Mouse (Mus musculus): ENCODE results near the gene Trim67.

Gene Trim67

DNA sequence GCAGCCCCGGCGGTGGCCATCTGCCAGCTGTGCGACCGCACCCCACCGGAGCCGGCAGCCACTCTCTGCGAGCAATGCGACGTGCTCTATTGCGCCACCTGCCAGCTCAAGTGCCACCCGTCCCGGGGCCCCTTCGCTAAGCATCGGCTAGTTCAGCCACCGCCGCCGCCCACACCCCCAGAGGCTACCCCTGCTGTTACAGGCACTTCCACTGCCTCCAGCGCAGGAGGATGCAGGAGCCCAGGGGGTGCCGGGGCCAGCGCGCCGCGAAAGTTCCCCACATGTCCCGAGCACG, 1.5 kb downstream of the Trim67 start:
- peak; percentile 79 to 82 for DNase-seq (ENCODE audit: low spot score in 2 of 2)

GRCm38 (mm10) chr8:124795781-124796488, 3.0 kb downstream of the Trim67 start:
- no peak for DNase-seq (ENCODE audit: low spot score in 2 of 2)

DNA sequence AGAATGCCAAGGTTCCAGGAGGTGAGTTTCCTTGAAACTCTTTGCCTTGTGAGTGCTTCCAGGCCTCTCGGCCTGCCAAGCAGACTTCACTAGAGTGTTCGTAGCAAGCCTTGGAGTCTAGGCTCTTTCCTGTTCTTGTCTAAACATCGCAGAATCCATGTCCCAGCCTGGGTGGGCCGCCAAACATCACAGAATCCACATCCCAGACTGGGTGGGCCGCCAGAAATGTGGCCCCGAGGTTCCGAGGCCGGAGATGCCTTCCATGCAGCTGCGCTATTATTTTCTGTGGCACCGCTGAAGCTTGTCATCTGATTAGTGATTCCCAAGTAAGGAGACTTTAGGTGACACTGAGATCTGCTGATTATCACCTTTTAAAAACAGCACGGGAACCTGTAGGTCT, 7.7 kb downstream of the Trim67 start:
- no peak for DNase-seq (ENCODE audit: low spot score in 2 of 2)

GRCm38 (mm10) chr8:124803824-124804702, 11.2 kb downstream of the Trim67 start:
- DNase-seq (ENCODE audit: low spot score in 2 of 2), result no peak

DNA sequence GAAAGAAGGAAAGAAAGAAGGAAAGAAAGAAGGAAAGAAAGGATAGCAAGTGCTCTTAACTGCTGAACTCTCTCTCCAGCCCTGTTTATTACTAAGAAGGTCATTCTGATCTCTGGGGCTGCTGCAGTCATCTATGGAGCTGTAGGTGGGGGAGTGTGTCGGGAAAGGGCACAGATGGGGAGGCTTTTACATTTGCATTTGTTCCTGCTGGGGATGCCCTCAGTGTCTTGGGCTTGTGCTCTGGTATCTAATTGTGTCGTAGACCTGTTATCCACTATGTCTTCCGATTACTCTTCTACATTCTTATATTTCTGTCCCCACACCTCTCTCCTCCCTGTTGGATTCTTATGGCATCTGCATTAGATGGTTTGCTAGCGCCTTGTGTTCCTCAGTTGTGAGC, 13.1 kb downstream of the Trim67 start:
- DNase-seq (ENCODE audit: low spot score in 2 of 2), result no peak

GRCm38 (mm10) chr8:124809419-124809818, 16.5 kb downstream of the Trim67 start:
- DNase-seq (ENCODE audit: low spot score in 2 of 2), result no peak

- no peak for DNase-seq (ENCODE audit: low spot score in 2 of 2)
Measured at GRCm38 (mm10) chr8:124810056-124810610, 17.2 kb downstream of the Trim67 start.

DNA sequence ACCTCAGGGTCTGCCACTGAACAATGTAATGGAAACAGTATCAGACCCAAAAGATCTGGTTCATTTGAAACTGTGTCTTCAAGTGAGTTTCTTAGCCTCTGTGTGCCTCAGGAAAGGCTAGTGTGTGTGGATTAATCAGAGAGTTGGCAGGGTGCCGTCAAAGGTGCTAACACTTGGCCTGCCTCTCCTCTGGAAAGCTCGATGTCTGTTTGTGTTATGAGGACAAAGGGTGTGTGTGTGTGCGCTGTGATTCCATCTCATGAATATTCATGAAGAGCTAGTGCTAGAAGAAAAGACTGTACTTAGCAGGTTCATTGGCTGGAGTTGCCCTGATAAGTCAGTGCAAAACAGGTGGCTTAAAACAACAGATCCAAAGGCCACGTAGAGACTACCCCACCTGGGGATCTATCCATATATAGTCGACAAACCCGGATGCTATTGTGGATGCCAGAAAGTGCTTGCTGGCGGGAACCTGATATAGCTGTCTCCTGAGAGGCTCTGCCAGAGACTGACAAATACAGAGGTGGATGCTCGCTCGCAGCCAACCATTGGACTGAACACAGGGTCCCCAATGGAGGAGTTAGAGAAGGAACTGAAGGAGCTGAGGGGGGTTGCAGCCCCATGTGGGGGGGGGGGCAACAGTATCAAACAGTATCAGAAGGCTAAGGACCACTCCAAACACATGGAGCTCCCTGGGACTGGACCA, 17.9 kb downstream of the Trim67 start:
- DNase-seq (ENCODE audit: low spot score in 2 of 2), result no peak

GRCm38 (mm10) chr8:124813326-124813725, 20.4 kb downstream of the Trim67 start:
- DNase-seq (ENCODE audit: low spot score in 2 of 2), result no peak

- DNase-seq (ENCODE audit: low spot score in 2 of 2), result no peak
Measured at GRCm38 (mm10) chr8:124815870-124816269, 23.0 kb downstream of the Trim67 start.

DNA sequence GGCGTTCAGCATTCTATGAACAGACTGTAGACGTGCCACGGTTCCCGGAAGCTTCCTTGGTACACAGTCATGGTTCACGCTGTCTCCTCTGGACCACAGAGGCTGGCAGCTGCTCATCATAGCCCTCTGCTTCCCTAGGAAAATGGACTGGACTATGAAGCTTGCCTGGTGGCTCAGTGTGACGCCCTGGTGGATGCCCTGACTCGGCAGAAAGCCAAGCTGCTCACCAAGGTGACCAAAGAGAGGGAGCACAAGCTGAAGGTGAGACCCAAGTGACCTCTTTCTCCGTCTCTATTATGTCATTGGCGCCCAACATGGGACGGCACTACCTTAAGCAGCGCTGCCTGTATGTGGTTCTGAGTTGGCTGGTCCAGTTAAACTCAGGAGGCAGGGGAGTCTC, 24.0 kb downstream of the Trim67 start:
- no peak for DNase-seq (ENCODE audit: low spot score in 2 of 2)

GRCm38 (mm10) chr8:124817361-124817760, 24.5 kb downstream of the Trim67 start:
- no peak for DNase-seq (ENCODE audit: low spot score in 2 of 2)

DNA sequence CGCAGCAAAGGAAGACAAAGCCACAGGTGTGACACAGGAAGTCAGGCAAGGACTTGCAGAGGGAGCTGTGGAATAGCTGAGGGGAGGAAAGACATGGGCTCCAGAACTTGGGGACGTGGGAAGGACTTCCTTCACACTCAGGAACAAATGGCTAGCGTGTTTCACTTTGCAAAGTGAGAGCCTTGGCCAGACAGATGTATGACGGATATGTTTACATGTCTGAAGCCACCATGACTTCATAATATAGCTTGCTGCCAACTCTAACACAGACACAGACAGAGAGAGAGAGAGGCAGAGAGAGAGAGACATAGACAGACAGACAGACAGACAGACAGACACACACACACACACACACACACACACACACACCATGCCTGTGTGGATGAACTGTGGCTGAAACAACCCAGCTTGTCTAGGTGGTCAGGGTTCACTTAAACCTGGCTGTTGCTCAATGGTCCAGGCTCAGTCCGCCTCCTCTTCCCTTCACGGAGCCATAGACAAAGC, 26.8 kb downstream of the Trim67 start:
- no peak for DNase-seq (ENCODE audit: low spot score in 2 of 2)

DNA sequence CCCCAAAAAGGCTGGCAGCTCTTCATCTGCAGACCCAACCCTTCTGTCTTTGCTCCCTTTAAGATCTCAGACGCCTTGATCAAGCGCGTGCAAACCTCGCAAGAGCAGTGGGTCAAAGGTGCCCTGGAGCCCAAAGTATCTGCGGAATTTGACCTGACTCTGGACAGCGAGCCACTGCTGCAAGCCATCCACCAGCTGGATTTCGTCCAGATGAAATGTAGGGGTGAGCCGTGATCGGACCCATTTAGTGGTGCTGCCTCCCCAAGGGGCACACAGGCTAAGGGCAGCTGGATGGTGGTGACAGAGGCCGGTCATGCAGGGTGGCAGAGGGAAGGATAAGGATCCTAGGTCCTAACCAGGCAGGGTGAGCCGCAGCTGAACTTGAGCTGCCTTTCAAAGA, 27.2 kb downstream of the Trim67 start:
- no peak for DNase-seq (ENCODE audit: low spot score in 2 of 2)

DNA sequence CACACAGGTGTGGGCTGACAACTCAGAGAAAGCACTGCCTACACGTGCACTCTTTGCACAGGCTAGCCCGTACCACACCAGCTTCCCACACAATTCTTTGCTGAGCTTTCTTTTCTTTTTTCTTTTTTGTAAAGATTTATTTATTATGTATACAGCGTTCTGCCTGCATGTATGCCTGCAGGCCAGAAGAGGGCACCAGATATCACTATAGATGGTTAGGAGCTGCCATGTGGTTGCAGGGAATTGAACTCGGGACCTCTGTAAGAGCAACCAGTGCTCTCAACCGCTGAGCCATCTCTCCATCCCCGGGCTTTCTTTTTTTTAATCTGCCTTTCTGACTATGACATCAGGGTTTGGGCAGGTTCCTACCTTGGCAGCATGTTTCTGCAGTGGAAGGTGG, 30.6 kb downstream of the Trim67 start:
- no peak for DNase-seq (ENCODE audit: low spot score in 2 of 2)

- peak; percentile 9 to 14 for DNase-seq (ENCODE audit: low spot score in 2 of 2)
Measured at GRCm38 (mm10) chr8:124826658-124827057, 33.8 kb downstream of the Trim67 start.

DNA sequence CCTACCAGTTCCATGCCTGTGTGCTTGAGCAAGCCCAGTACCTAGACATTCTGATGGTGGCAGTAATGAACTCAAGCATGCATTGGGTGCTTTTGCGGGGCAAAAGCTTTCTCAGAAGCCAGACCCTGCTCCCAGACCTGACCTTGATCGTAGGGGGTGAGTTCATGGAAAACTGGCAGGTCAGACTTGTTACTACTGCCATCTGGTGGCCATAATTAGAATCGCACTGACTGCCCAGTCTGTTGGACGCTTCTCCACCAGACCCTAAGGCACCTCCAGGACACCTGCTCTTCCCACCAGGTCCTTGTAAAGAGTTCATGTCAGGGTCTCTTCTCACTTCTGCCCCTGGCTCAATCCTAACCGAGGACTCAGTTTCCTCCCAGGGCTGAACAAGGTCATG, 34.5 kb downstream of the Trim67 start:
- peak; percentile 28 to 45 for DNase-seq (ENCODE audit: low spot score in 2 of 2)

- peak; percentile 11 to 26 for DNase-seq (ENCODE audit: low spot score in 2 of 2)
Measured at GRCm38 (mm10) chr8:124828561-124829240, 35.8 kb downstream of the Trim67 start.

GRCm38 (mm10) chr8:124830050-124830449, 37.2 kb downstream of the Trim67 start:
- DNase-seq (ENCODE audit: low spot score in 2 of 2), result no peak

DNA sequence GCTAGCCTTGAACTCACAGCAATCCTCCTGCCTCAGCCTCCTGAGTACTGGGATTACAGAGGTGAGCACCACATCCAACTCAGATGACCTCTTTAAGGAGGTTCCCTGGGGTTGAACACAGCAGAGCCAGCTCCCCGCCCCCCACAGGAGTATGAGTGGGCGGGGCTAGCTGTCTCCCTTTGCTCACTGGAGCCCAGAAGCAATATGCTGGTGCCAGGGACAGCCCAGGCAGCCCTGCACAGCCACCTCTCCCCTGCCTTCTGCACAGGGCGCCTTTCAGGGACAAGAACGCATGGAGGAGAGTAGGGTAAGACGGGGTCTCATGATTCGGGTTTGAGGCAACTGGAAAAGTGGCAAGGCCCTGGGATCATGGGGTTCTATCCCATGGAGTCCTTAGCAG, 38.6 kb downstream of the Trim67 start:
- DNase-seq (ENCODE audit: low spot score in 2 of 2), result no peak

- no peak for DNase-seq (ENCODE audit: low spot score in 2 of 2)
Measured at GRCm38 (mm10) chr8:124831941-124832340, 39.0 kb downstream of the Trim67 start.
